Mouse (Mus musculus) intestine, embryonic 16.5 days (tissue): Measurements from ENCODE around the gene Gpatch8. TPM values are rescaled to one million over a fixed set of nuclear protein-coding genes. Genes with fewer than 3 reads are reported as not detected.
A peak's percentile ranks its signal among the peaks of the same experiment; 100 is the strongest.
"Not testable (repeated sequence)": the region's sequence is repeated elsewhere in the genome, so short reads cannot be mapped to it uniquely, and the experiment has no call there.

ENCODE experiments used
- ATAC-seq: fragments of 200-750 bp; cut with Nextera tagmentation; 2 replicates; pipeline ENCODE4 v1.8.0; 2017; ENCODE audit warnings: moderate TSS enrichment, moderate library complexity
- H3K27ac ChIP-seq: fragments of 300-500 bp; sonication (generic); 2 replicates; pipeline ENCODE4 v1.5.1; 2014; ENCODE audit warnings: mild to moderate bottlenecking, low read length
- H3K27me3 ChIP-seq: fragments of 300-500 bp; sonication (generic); replicated peaks from 2 replicates; pipeline ENCODE4 v1.6.1; 2014; ENCODE audit warnings: low read length, control low read depth, mixed read lengths; ENCODE audit not compliant: control insufficient read depth, insufficient read depth
- H3K36me3 ChIP-seq: fragments of 300-500 bp; sonication (generic); 2 replicates; pipeline ENCODE4 v1.6.1; 2014; ENCODE audit warnings: low read length, control low read depth; ENCODE audit not compliant: control insufficient read depth, insufficient read depth
- H3K4me1 ChIP-seq: fragments of 300-500 bp; sonication (generic); 2 replicates; pipeline ENCODE4 v1.6.1; 2014; ENCODE audit warnings: low read length, control low read depth, mixed read lengths; ENCODE audit not compliant: control insufficient read depth, insufficient read depth
- H3K4me2 ChIP-seq: fragments of 300-500 bp; sonication (generic); 2 replicates; pipeline ENCODE4 v1.6.1; 2014; ENCODE audit warnings: low read depth, low read length, control low read depth
- H3K4me3 ChIP-seq: fragments of 300-500 bp; sonication (generic); 2 replicates; pipeline ENCODE4 v1.5.1; 2014; ENCODE audit warnings: mild to moderate bottlenecking, low read length
- H3K9ac ChIP-seq: fragments of 300-500 bp; sonication (generic); 2 replicates; pipeline ENCODE4 v1.6.1; 2014; ENCODE audit warnings: low read depth, low read length
- H3K9me3 ChIP-seq: fragments of 300-500 bp; sonication (generic); 2 replicates; pipeline ENCODE4 v1.6.1; 2016; ENCODE audit warnings: low read length, control low read depth; ENCODE audit not compliant: control insufficient read depth
- WGBS: fragments of 180-500 bp; shearing (Covaris S2); extraction: QIAGEN DNeasy Blood & Tissue Kit; methylation state at CpG from one replicate; pipeline ENCODE4 v1.1.7; 2014; 5-methylcytosine and 5-hydroxymethylcytosine counted together
- polyA plus RNA-seq: library from polyadenylated mRNA; unstranded; fragments of >200 nt; fragmentation: Nextera tagmentation; extraction: Ambion mirVana; gene quantifications from 2 replicates; pipeline ENCODE4 v1.2.1, GENCODE M21; 2015

Gene Gpatch8
- polyA plus RNA-seq, 1 experiment from 2014 or later: 34.5 TPM

DNA sequence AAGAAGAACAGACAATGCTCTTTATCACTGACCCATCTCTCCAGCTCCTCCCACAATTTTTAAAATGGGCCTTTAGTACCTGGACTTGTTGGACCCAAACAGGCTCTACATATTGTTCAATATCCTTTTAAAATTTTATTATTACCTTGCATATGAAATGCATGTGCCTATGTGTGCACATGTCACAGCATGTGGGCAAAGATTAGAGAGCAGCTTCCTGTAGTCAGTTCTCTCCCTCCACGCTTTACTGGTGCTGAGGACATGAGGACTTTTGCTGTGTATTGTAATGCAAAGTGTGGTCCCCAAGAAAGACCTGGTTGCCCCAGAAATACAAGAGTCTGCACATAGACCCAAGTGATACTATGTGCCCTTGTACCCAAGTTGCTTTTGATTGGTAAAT lies 18.8 kb upstream of the Gpatch8 start:
- no peak overlapping the region for H3K4me2 ChIP-seq
- ATAC-seq: no peak
- WGBS: 72% methylated on average over 1 of the region's 1 CpGs
- H3K27me3 ChIP-seq: no peaks in the 10 kb centered on the region
- peaks cover 9% of the 10 kb centered on the region; the same call in 1 of the 2 replicates for H3K4me1 ChIP-seq
- no peak overlapping the region for H3K9ac ChIP-seq
- no peaks in the 10 kb centered on the region for H3K9me3 ChIP-seq
- H3K36me3 ChIP-seq: no peaks in the 10 kb centered on the region
- H3K27ac ChIP-seq: no peak overlapping the region
- H3K4me3 ChIP-seq: no peak overlapping the region

DNA sequence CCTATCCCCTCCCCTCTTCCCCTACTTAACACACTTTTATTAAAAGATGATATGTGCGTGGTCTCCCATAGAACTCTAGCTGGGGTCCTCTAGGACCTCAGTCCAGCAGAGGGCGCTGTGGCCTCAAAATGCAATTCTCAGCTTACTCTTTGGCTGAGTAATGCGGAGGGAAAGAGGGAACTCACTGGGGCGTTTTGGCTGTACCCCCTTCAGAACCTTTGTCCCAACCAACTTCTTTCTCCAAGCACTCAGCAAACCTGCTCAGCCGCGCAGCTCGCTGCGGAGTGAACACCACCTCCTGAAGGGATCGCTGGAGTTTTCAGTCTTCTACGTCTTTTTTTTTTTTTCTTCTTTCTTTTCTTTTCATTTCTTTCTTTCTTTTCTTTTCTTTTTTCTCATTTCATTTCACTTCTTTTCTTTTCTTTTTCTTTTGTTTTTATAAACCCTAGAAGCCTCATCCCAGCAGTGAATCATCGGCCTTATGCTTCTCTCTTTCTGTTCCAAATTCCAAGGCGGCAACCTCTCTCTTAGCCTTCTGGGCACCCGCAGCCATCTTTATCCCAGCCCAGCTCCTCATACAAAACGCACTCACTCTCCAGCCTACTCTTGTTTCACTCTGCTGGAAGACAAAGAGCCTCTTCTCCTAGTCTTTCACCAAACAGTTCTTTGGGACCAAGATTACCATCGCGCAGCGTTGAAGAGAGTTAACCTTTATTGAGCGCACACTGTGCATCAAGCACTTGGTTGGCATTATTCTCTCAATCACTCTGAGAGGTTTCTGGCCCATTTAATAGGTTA lies 16.9 kb upstream of the Gpatch8 start:
- ATAC-seq: peak; percentile 71
- peaks cover 4% of the 10 kb centered on the region; the same call in 1 of the 2 replicates for H3K4me1 ChIP-seq
- no peaks in the 10 kb centered on the region for H3K36me3 ChIP-seq

DNA sequence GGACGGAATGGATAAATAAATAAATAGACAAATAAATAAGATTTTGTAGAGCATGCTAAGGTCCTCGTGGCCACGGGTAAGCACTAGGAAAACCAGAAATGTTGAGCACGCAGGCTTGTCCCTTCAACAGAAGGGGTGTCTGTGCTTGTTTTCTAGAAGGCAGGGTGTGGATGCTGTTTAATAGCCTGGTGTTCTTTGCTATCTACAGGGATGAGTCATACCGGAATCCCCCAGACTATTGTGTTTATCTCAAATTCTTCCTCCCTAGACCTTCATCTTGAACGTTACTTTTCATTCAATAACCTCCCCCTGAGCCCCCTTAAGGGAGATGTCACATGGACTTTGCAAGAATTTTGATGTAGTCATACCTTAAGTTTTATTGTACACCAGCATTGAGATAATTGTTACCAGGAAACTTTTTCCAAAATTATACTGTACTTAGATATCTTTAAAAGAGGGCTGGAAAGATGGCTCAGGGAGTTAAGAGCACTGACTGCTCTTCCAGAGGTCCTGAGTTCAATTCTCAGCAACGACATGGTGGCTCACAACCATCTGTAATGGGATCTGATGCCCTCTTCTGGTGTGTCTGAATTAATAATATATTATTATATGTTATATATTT lies 12.7 kb upstream of the Gpatch8 start:
- H3K36me3 ChIP-seq: no peaks in the 10 kb centered on the region
- H3K9ac ChIP-seq: no peak overlapping the region
- no peaks in the 10 kb centered on the region for H3K4me1 ChIP-seq
- 64% methylated on average over 7 of the region's 7 CpGs for WGBS
- H3K27ac ChIP-seq: no peak overlapping the region
- H3K9me3 ChIP-seq: no peaks in the 10 kb centered on the region
- no peak overlapping the region for H3K4me2 ChIP-seq
- no peaks in the 10 kb centered on the region for H3K27me3 ChIP-seq
- ATAC-seq: no peak
- H3K4me3 ChIP-seq: no peak overlapping the region

More for the DNA sequence above, 16.9 kb upstream of the Gpatch8 start:
- Histone ChIP-seq H3K4me3 (peak overlapping the region; percentile 57), H3K4me2 (peak overlapping the region; percentile 79), H3K27me3 (no peaks in the 10 kb centered on the region), H3K9me3 (no peaks in the 10 kb centered on the region), H3K27ac (no peak overlapping the region), H3K9ac (peak overlapping the region; percentile 70)
- 16% methylated on average over 18 of the region's 18 CpGs for WGBS

DNA sequence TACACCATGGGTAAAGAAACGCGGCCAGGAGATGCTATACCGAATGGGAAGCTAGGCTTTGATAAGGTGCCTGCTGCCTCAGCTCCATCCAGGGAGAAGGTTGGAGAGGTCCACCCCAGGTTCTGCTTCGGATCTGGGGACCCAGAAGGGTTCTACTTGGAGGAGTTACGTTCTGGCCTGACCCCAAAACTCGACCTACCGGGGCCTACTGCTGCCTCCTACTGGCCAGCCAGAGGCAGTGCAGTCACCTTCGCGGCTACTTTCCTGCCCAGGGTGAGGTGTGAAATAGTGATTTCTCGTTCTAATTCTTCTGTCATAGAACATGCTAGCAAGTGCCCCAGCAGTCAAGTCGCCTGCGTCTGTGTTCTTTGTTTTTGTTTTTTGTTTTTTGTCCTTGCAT lies 12.0 kb upstream of the Gpatch8 start:
- 81% methylated on average over 12 of the region's 12 CpGs for WGBS
- no peak overlapping the region for H3K4me2 ChIP-seq
- no peaks in the 10 kb centered on the region for H3K4me1 ChIP-seq
- no peaks in the 10 kb centered on the region for H3K9me3 ChIP-seq
- no peak overlapping the region for H3K9ac ChIP-seq
- ATAC-seq: no peak
- H3K27ac ChIP-seq: no peak overlapping the region
- H3K36me3 ChIP-seq: no peaks in the 10 kb centered on the region
- no peak overlapping the region for H3K4me3 ChIP-seq
- H3K27me3 ChIP-seq: no peaks in the 10 kb centered on the region

DNA sequence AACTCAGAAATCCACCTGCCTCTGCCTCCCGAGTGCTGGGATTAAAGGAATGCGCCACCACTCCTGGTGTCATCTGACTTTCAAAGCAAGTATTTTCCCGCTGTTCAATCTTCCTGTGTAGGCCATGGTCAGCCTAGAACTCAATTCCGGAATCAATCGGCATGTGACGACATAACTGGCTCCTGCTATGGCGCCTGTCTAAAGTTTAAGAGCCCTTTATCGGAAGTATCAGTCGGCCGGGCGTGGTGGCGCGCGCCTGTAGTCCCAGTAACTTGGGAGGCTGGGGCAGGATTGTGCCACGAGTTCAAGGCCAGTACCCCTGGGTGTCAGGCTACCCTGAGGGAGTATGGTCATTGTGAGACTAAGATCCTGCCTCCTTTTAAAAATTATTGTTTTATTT lies 11.5 kb upstream of the Gpatch8 start:
- Histone ChIP-seq H3K9ac (no peak overlapping the region), H3K27ac (no peak overlapping the region), H3K4me3 (no peak overlapping the region), H3K27me3 (no peaks in the 10 kb centered on the region), H3K36me3 (no peaks in the 10 kb centered on the region), H3K4me1 (no peaks in the 10 kb centered on the region), H3K9me3 (no peaks in the 10 kb centered on the region), H3K4me2 (no peak overlapping the region)
- WGBS: 96% methylated on average over 15 of the region's 15 CpGs
- no peak for ATAC-seq

DNA sequence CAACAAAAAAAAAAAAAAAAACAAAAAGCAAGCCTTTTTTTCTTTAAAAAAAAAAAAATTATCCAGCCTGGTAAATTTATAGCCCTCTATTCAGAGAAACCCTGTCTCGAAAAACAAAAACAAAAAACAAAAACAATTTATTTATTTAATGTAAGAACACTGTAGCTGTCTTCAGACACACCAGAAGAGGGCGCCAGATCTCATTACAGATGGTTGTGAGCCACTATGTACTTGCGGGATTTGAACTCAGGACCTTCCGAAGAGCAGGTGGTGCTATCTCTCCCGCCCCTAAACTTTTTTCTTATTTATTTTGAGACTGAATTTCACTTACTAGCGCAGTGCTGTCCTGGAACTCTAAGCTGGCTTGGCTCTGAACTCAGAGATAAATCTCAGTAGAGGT lies 11.0 kb upstream of the Gpatch8 start:
- Histone ChIP-seq H3K4me1 (no peaks in the 10 kb centered on the region), H3K27me3 (no peaks in the 10 kb centered on the region), H3K9ac (no peak overlapping the region), H3K9me3 (no peaks in the 10 kb centered on the region), H3K27ac (no peak overlapping the region), H3K4me3 (no peak overlapping the region), H3K36me3 (no peaks in the 10 kb centered on the region), H3K4me2 (no peak overlapping the region)
- WGBS: 85% methylated on average over 6 of the region's 6 CpGs
- no peak for ATAC-seq

DNA sequence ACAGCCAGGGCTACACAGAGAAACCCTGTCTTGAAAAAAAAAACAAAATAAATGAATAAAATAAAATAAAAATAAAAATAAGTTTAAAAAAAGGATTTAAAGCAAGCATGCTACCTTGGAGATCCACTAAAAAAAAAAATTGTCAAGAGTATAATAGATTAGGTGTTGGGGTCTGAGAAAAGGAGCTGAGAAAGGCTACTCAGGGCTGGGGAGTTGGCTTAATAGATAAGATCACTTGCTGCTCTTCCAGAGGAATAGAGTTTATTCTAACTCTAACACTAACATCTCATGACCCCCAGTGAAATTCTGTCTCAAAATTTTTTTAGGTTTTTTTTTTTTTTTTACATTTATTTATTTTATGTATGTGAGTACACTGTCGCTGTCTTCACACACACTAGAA lies 10.1 kb upstream of the Gpatch8 start:
- Histone ChIP-seq H3K4me2 (no peak overlapping the region), H3K9me3 (no peaks in the 10 kb centered on the region), H3K9ac (no peak overlapping the region), H3K27ac (no peak overlapping the region), H3K4me1 (no peaks in the 10 kb centered on the region), H3K36me3 (no peaks in the 10 kb centered on the region), H3K4me3 (no peak overlapping the region), H3K27me3 (no peaks in the 10 kb centered on the region)
- ATAC-seq: no peak
- 88% methylated on average over 1 of the region's 1 CpGs for WGBS

DNA sequence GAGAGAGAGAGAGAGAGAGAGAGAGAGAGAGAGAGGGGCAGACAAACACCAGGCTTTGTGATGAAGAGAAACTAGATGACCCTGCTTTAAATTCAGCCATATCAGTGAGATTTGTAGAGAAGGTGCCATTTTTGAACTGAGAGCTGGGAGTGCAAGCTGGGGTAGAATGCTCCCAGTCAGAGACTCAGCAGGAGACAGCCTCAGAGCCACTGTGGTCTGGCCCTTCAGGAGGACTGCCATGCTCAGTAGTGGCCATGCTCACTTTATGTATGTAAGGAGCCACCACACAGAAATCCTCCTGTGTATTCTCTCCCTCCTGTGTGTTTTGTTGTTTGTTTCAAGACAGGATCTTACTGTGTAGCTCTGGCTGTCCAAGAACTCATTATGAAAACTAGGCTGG lies 9.5 kb upstream of the Gpatch8 start:
- H3K36me3 ChIP-seq: no peaks in the 10 kb centered on the region
- H3K4me2 ChIP-seq: no peak overlapping the region
- no peak overlapping the region for H3K27ac ChIP-seq
- no peak overlapping the region for H3K9ac ChIP-seq
- no peaks in the 10 kb centered on the region for H3K4me1 ChIP-seq
- no peak overlapping the region for H3K4me3 ChIP-seq
- no peaks in the 10 kb centered on the region for H3K27me3 ChIP-seq
- no peaks in the 10 kb centered on the region for H3K9me3 ChIP-seq
- ATAC-seq: no peak

DNA sequence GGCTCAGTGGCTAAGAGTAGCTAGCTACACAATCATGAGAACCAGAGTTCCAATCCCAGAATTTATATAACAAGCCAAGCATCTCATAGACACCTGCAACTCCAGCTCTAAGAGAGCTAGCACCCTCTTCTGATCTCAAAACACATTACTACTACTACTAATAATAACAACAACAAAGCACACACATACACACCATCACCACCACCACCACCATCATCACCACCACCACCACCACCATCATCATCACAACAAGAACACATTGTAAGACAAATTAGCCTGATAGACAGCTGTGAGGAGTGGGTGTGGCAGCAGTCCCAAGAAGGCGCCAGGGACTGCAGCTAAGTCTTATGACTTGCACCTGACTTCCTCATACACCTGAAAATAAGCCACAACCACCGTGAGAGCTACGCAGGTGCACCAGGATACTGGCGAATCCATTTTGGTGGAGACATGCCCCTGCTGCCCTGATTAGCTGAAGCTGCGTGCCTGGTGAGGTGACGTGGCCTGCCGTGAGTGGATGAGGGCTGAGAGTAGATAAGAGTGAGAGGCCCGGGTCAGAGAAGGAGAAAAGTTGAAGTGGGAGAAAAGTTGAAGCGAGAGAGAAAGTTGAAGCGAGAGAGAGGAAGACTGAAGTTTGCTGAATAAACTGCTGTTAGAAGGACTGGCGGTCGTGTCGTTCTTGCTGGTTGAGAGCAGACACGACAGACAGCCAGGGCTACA lies 8.9 kb upstream of the Gpatch8 start:
- WGBS: 73% methylated on average over 14 of the region's 14 CpGs

More for the DNA sequence above, 8.9 kb upstream of the Gpatch8 start:
- not testable (repeated sequence) for H3K4me3 ChIP-seq, H3K9me3 ChIP-seq, ATAC-seq, H3K27me3 ChIP-seq, H3K36me3 ChIP-seq, H3K4me1 ChIP-seq, H3K27ac ChIP-seq, H3K4me2 ChIP-seq, H3K9ac ChIP-seq
